Mouse (Mus musculus) monocyte, adult 2 months (primary cell): ENCODE results near the gene Adgrg1.

Experiments used
- DNase-seq, 2 experiments: peaks; one replicate each; pipeline ENCODE4 v3.0.0; 2022; ENCODE audit warnings: low spot score in 2 of 2, low read depth in 1 of 2

The Adgrg1 gene

DNA sequence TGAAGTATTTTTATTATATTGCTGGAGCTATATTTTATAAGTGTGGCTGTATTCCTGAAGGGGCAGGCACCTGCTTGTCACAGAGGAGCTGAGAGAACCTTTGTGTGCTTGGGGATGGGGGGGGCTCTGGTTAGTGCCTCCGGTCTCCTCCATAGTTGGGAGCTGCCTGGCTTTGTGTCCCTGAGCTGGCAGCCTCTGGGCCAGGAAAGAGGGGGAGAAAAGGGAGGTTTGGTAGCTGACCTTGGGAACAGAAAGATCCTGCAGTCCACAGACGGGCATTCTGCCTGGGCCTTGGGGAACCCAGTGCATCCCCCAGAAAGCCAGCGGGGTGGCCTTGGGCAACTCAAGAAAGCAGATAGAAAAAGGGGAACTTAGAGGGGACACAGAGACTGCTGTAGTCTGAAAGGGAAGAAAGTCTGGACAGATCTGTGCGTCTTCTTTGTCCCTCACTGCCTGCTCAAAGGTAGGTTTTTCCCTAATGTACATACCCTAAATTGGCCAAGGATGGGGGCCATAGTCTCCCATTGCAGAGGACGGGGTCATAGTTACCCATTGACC, 20.9 kb downstream of the Adgrg1 start:
- DNase-seq, result no peak

- DNase-seq, result no peak
Measured at GRCm38 (mm10) chr8:94996037-94996436, 21.5 kb downstream of the Adgrg1 start.

GRCm38 (mm10) chr8:94996899-94997856, 22.6 kb downstream of the Adgrg1 start:
- no peak for DNase-seq

- DNase-seq, result no peak
Measured at GRCm38 (mm10) chr8:94997857-94998243, 23.3 kb downstream of the Adgrg1 start.

DNA sequence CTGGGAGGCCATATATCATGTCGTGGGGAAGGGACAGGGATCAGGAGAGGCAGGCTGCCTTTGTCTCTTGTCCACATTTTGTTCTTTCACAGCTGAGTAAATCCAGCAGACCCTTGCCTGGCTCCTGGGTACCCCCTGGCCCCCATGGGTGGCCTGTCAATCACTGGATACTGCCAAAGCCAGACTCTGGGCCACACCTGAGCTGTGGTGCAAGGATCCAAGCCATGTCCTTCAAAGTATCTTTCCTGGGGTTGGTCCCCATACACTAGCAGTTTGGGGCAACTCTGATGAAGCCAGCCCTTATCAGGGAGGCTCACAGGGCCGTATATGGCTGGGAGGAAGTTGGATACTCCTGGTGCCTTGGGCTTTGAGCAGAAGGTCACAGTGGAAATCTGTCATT, 23.9 kb downstream of the Adgrg1 start:
- DNase-seq, result no peak

DNA sequence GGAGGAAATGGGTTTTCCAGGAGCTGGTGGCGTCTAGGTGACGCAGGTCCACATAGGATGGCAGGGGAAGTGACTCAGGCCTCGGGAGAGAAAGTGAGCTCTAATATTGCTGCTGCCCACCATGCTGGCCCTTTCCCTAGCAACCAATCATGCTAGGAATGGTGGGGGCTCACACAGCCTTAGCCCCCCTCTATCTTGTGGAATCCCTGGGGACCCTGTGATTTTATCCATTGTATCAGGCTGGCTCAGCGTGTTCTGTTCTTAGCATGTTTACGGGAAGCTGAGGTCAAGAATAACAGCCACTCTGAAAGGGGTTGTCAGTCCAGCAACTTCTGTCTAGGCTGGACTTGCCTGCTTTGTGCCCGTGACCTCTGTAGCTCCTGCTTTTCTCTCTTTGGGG, 24.5 kb downstream of the Adgrg1 start:
- no peak for DNase-seq

DNA sequence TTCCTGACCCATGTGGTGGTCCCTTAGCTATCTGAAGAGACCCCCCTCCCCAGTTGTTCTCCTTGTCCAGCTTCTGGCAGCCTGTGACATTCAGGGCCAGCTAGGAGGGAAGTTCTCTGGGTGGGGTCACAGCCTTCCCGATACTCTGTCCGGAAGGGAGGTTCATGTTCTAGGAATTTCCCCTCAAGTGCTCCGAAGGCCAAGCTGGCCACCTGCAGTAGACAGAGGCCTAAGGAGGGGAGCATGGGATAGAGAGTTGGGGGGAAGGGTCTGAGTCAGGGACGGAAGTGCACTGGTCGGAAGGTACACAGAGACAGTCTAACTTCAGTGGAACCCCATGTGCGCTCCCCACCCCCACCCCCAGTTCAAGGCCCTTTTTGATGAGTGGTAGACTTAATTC, 25.4 kb downstream of the Adgrg1 start:
- no peak for DNase-seq

- peak; percentile 54 to 67 for DNase-seq
Measured at GRCm38 (mm10) chr8:95000684-95001083, 26.1 kb downstream of the Adgrg1 start.

DNA sequence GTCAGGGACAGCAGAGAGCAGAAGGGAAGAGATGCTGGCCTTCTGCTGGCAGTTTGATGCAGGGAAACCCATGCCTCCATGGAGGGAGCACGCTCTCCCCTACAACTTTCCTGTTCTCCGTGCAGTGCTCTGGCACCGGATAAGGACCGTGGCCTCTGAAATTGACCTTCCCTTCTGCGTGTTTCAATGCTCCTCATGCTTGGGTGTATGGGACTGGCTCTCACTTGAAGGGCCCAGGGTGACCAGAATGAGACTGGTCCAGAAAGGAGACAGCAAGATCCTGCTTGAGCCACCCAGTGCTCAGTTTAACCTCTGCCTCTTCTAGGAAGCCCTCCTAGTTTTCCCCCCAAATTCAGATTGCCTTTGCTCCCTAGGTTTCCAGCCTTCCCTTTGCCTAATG, 26.6 kb downstream of the Adgrg1 start:
- DNase-seq, result no peak

- DNase-seq, result peak; percentile 59 to 64
Measured at GRCm38 (mm10) chr8:95001655-95002054, 27.1 kb downstream of the Adgrg1 start.

- no peak for DNase-seq
Measured at GRCm38 (mm10) chr8:95002089-95002655, 27.6 kb downstream of the Adgrg1 start.

GRCm38 (mm10) chr8:95012442-95012919, 37.9 kb downstream of the Adgrg1 start:
- no peak for DNase-seq

- no peak for DNase-seq
Measured at GRCm38 (mm10) chr8:95015866-95016265, 41.3 kb downstream of the Adgrg1 start.

DNA sequence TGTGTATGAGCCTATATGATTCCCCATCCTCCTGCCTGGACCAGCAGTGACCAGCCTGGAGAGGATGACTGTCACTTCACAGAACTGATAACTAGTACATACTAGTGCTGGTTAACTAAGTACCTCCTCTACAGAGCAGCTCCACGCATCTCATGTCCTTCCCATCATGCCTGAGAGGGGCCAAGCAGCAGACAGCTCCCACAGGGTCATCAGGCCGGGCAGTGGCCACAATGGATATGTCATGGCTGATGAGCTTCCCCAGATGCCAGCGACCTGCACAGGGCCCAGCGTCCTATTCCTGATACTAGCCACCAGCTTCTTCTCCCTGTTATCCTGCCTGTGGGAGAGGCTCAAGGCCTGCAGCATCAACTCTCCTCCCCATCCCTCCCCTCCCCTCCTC, 42.1 kb downstream of the Adgrg1 start:
- no peak for DNase-seq

DNA sequence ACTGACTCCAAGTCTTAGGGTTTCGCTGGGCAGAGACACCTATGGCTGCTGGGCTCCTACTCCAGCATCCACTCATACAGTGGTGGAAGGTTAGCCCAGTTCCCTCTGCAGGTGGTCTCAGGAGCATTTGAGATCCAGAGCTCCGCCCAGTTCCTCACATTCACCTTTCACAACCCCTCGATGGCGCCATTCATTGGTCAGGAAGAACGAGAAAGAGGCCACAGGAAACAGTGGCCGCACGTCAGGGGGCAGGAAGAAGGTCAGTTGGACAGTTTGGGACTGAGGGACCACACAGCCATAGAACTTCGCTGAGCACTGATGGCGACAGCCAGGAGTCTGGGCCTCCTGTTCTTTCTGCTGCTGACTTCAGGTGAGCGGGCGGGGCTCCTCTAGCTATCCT, 42.9 kb downstream of the Adgrg1 start, which contains the start of gene Adgrg3:
Adgrg3 (plus strand) TSS at position 242 of the 400 bp plus-strand sequence.
- no peak for DNase-seq

- no peak for DNase-seq
Measured at GRCm38 (mm10) chr8:95017969-95018635, 43.6 kb downstream of the Adgrg1 start.

DNA sequence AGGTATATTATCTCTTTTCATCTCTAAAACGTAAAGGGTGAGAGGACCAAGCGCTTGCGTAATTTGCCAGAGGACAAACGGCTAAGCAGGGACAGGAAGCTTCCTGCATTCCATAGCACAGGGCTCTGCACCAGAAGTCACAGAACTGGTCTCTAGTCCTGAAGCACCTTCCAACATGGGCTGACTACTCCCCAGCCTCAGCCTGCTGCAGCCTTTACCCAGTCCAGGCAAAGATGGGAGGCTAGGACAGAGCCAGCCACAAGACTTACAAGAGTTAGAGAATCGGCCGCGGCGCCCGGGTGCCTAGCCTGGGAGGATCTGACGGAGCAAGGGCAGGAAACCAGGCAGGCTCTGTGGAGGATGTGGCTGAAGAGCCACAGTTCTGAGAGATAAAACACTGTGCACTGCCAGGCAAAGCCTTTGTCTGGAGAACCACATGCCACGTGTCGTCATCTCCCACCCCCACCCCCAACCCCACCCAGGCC, 45.8 kb downstream of the Adgrg1 start:
- no peak for DNase-seq

- no peak for DNase-seq
Measured at GRCm38 (mm10) chr8:95020821-95021220, 46.3 kb downstream of the Adgrg1 start.

- no peak for DNase-seq
Measured at GRCm38 (mm10) chr8:95023201-95023600, 48.6 kb downstream of the Adgrg1 start.

DNA sequence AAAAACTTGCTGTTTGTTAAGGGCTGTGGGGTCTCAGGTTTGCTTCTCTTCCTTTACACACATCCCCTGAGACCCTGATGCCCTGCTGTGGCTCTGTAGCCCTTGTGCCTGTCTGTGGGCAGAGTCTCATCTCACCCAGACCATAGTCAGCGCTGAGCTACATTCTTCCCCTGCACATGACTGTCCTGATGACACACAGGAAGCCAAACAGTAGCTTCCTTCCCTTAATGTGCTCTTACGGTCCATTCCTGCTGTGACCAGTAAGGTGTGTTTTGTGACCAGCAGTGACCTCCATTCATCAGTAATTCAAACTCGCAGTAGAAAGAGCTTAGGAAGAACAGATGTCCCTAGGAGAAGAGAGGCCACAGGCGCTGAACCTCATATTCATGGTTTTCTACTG, 49.8 kb downstream of the Adgrg1 start:
- DNase-seq, result no peak

GRCm38 (mm10) chr8:95025421-95025820, 50.9 kb downstream of the Adgrg1 start:
- peak in 1 of 2 experiments; percentile 30 for DNase-seq
